Mouse (Mus musculus): ENCODE data around the gene Tjp2.
"Not testable (repeated sequence)": the region's sequence is repeated elsewhere in the genome, so short reads cannot be mapped to it uniquely, and the experiment has no call there.

The Tjp2 gene

DNA sequence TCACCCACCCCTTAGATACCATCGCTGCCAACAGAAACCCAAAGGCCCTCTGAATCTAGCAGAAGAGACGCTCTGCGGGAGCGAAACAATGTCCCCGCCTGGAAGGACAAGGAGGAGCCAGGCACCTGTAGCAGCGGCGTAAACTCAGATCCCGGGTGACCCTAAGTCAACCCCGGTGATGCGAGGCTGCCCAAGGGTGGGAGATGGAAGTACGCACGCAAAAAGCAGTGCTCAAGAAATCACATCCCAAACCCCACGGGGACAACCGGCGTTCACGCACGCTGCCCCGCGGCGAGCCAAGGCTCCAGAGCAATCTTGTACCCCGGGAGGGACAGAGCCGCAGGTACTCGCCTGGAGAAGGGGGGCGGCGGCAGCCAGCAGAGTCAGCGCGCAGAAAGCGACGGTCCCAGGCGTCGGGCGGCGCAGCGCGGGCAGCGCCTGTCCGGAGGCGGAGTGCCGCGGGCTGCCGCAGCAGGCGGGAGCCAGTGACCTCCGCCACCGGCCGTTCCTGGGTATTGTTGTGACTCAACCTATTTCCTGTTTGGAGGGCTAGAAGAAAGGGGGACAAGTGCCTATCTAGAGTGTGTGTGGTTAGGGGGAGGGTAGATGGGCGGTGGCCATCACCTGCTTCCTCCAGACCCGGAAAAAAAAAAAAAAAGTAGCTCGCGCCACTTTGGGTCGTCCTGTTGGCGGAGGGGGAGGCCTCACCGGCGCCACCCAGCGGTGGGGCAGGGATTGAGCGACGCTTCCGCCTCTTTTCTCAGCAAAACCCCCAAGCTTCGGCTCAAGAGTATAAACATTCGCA lies at the start of gene Tjp2:
Gene Tjp2, minus strand, starts transcription at position 531 of the 805 bp plus-strand sequence.
- DNase-seq: peak; percentile 9

DNA sequence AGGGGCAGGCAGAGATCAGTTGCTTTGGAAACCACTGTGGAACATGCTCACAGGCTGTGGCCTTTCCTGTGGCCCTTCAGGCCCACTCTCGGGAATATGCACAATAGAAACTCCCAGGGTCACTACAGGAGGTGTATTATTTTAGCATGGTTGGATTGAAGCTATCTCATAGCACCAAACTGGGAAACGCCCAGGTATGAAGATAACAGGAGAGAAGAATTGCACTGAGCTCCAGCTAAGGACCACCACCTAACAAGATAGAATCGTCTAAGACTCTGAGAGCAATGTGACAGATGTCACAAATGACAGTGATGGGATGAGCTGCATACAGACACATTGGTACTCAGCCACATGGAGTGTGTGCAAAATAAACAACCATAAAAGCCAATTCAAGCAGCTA lies 49.5 kb upstream of the Tjp2 start:
- no peak for DNase-seq

DNA sequence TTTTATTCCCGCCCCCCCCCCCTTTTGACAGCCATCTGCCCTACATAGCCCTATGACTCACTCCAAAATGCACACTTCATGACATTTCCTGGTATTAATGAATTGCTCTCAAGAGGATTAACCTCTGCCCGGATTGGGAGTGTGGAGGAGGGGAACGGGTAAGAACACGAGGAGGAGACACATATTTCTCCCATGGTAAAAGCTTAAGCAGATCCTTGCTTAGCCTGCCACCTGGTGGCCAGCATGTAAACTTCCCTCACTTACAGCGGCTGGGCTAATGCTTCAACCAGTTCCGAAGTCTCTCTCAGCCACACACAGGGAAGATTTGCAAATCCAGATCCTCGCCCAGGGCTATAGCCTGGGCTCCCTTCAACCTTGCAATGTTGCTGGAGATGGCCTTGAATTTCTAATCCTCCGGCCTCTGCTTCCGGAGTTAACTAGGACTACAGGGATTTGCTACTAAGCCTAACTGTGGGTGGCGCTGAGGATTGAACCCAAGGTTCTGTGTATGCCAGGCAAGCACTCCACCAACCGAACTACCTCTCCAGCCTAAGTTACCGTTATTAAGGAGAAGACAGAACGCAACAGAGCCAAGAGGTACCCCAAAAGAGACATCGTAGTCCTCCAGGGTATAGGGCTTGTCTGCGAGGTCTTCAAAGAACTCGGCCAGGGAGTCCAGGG lies 47.1 kb upstream of the Tjp2 start:
- DNase-seq: peak; percentile 76

DNA sequence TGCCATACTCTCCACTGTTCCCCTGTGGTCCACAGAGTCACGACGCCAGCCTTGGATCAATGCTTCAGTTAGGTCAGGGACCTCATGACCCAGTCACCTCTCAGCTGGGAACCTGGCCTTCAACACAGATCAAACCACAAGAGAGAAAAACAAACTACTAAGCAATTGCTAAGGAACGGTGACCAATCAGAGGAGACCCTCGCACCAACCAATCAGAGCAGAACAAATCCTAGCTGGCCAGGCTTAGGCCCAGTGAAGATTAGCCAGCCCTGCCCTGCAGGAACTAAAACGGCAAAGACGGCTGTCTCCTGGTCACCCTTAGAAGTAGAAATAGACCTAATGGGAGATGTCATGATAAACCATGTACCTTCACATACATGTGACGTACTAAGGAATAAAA lies 46.5 kb upstream of the Tjp2 start:
- no peak for DNase-seq

DNA sequence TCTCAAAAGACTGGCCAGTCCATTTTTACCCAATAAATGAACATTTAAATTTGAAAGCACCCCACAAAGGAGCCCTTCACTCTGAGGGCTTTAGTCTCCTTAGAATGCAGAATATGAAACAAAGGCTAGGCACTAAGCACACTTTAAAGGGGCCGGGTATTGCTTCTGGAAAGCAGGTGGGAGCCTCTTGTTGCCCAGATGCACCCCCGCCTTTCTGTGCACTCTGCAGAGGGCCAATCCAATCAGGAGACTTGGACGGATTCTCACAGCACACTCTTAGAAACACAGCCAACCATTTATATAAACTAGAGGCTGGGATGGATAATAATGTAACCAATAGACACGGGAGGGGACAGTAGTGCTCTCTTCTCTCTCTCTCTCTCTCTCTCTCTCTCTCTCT lies 43.7 kb upstream of the Tjp2 start:
- no peak for DNase-seq

DNA sequence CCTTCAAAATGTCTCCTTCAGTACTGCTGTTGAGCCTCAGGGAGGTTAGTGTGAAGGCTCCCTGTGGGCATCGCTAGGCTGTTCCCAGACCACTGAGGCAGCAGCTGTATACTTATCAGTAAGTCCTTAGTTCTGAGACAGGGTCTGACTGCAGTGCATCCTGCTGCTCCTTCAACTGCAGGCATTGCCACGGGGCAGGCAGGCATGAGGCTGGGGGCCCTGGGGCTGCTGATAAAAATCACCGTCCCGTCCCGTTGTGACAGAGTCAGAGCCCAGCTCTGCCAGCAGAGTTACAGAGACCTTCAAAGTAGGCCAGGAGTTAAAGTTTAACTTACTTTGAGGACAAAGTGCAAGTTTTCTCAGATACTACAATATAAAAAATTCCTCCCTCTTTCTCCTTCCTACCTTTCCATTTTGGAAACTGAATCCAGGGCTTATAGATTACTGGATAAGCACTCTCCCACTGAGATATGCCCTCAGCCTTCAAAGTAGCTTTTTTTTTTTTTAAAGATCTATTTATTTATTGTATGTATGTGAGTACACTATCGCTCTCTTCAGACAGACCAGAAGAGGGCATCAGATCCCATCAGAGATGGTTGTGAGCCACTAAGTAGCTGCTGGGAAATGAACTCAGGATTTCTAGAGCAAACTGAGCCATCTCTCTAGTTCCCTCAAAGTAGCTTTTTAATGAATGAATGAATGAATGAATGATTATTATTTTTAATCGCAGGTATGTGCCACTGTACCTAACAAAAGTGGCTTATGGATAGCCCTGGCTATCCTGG lies 41.4 kb upstream of the Tjp2 start:
- DNase-seq: no peak

DNA sequence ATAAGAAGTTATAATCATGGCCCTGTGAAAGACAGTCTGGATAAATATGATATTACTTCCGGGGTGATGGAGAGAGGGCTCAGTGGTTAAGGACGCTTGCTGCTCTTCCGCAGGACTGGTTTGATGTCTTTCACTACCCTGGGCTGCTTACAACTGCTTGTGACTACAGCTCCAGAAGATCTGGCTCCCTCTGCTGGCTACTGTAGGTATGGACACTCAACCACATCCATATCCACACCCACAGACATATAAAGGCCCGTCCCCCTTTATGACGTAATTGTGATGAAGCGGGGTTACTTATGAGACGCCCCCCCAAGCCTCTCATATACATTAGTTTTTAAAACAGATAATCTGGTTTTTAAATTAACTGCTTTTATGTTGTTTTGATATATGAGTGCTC lies 40.2 kb upstream of the Tjp2 start:
- peak; percentile 74 for DNase-seq

DNA sequence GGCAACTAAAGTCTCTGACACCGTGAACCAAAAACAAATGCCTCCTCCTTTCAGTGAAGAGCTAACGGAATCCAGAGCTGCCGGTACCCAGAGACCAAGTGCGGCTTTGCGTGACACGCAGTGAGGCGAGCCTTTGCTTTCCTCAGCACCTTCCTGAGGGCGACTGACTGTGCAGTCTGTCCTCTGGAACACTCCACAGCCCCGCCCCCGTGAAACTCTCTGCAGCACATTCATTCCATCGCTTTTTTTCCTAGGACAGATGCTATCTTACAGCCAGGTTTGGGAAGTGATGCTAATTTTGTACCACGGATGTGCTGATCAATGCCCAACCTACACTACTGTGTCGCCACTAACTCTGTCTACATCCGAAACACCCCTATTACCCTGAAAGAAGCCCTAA lies 37.9 kb upstream of the Tjp2 start:
- no peak for DNase-seq

DNA sequence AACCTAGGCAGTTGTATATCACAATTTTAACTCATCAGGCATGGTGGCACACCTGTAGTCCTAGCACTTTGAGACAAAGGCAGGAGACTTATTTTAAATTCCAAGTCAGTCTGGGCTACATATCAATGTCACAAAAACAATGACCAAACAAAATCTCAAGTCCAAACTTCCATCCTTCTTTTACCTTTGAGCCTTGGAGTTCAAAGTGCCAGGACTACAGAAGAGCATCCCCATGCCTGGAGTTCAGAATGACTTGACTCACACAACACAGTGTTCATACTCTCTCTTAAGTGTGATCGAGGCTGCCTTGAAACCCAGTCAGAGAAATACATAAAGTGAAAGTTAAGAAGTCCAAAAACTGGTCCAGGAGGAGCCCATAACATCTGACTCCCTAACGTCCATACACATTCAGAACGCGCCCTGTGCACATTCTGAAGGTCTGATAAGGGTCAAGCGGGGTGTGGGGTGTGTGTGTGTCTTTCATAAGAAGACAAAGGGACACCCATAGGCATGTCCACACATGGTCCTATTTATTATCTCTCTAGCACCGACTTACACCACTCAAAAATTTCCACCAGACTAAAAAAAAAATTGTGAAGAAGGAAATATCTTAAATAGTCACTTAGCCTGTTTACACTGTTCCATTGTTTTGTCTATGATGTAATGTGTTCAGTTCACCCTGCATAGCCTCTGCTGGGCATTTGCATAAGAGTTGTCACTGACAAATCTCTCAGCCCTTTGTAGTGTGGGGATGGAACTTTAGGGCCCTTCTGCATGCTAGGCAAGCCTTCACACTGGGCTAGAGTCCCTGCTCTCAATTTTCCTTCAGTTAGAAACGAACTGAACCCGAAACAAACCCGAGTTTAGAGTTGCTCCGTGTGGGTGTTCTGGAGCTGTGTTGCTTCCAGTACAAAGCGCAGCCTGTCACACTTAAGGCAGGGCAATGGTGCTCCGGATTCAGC lies 34.8 kb upstream of the Tjp2 start:
- no peak for DNase-seq

DNA sequence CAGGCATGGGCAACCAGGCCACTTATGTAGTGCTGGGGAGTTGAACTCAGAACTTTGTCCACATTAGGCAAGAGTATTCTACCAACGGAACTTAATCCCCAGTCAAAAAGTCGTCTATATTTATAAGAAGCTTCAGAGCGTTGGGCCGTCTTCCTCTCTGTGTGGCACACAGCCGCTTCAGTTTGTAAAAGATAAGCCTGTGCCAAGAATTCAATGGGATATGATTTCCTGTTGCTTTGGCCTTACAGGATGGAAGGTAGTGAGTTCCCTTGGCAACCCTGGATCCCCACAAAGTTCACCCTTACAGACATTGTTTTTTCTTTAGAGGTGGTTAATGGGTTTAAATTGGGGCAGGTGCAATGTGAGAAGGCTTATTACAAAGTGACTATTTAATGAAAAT lies 33.5 kb upstream of the Tjp2 start:
- DNase-seq: no peak

DNA sequence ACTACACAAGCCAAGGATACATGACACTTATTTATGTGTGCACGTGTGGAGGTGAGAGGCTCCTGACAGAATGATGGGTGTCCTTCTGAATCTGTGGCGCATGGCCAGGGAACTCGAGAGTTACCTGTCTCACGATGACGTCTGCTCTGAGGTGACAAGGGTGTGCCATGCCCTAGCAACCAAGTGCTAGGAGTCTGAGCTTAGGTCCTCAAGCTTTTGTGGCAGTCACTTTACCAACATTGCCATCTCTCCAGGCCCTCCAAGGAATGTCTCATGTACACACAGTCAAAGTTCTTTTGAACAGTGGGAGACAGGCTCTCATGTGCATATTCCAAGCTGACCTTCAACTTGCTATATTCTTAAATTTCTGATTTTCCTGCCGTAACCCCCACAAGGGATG lies 33.1 kb upstream of the Tjp2 start:
- DNase-seq: no peak

DNA sequence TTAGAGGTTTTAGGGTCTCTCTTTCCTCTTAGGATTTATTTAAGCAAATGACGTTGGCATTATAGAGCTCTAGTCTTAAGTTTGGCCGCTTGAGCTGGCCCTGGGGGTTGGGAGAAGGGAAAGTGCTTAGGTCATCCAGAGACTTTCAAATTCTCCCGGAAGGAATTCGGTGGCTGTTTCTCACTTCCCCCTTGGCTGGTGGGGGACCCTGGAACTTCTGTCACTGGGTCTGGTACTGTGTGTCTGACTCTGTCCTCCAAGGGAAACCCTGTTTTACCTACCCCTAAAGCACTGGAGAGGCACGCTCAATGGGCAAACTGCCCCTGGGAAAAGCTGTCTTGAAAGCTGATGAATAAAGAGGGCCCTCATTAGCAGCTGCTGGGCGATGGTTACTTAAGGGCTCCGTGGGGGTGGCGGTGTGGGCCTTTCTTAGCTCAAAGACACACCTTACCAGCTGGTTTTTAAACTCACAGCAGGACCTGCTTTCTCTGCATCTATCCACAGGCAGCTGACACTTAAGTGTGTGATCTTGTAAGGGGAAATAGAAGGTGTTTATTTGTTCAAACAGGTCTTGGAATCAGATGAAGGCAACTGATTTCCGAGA lies 28.9 kb upstream of the Tjp2 start:
- DNase-seq: no peak

DNA sequence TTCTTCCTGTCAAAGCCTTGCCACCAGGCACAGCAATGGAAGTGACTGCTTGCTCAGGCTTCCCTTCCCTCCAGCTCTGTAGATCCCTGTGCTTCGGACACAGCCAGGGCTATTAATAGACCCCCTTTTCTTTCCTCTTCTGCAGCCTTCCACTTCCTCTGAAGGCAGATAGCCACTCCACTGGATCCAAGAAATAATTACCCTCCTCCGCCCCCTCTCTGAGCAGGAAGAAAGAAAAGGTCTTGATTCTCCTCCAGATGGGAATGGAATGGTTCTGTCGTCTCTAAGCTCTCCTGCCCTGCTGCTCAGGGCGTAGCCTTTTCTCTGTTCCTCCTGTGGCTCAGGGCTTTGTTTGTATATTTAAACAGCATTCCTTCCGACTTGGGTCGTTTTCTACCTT lies 27.0 kb upstream of the Tjp2 start:
- DNase-seq: no peak

DNA sequence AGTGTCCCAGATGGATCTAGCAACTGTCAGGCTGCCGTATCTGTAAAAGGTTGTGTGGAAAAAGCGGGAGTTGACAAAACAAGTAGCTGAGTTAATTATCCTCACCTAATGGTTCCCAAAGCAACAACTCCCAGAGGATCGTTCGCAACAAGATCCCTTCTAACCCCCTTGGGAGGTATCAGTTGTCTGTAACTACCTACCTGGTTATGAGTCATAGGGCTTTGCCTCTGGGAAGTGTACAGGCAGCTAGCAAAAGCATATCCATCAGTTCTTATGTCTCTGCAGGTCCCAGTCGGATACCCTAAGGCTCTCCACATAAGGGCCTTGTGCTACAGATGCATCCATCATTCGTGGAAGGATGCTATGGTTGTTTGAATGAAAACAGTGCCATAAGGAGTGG lies 18.5 kb upstream of the Tjp2 start:
- no peak for DNase-seq

DNA sequence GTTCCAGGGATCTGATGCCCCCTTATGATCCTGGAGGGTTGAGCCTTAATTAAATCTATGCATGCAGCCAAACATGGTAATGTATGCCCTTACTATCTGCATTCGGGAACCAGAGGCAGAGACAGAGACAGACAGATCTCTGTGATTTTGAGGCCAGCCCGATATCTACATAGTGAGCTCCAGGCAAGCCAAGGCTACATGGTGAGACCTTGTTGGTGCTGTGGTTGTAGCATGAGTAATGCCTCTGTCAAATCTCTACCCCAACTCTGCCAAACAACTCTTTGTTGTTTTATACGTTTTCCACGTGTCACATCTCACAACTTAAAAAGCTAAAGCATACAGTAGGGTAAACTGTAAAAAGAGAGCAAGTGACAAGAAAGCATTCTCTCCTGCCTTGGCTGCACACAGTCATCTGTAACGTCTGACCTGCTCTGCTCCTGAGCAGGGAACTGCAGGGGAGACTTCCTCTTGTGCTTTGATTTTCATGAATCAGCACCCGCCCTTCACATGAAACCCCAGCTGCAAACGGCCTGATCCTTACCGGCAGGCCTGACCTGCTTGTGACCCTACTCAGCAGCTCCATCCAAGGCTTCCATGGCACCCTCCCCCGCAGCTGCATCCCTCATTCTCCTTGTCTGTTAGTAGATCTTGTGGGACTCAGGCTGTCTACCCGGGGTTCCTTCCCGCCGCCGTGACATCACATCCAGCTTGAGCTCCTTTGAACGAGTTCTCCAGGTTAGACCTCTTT lies 17.1 kb upstream of the Tjp2 start:
- DNase-seq: no peak

DNA sequence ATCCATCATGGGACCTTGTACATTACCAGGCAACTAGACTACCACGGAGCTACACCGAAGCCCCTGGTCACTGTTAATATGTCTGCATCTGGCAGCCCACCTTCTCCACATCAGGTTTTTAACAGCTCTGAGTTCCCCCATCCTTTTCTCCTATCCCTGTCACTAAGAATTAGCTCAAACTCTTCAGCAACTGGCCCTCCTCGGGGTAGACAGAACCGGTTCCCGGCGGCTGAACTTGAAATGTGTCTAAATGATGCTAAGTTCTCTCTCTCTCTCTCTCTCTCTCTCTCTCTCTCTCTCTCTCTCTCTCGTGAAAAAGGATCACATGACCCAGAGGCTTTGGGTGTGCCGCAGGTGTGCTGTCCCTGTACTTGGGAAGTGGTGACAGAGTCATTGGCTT lies 16.4 kb upstream of the Tjp2 start:
- DNase-seq: no peak

DNA sequence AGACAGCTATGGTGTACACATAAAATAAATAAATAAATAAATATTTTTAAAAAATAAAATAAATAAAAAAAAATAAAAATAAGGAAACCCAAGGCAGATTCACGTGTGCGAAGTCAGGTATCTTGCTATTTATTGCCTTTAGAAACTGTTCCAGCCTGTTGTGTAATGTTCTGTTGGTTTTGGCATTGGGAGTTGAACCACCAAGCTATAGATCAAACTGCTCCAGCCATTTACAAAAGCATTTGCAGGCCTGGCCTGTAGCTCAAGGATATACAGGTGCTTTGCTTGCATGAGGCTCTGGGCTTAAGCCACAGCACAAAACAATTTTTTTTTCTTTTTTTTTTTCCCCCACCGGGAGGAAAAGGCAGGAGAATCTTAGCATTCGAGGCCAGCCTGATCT lies 13.2 kb upstream of the Tjp2 start:
- no peak for DNase-seq

DNA sequence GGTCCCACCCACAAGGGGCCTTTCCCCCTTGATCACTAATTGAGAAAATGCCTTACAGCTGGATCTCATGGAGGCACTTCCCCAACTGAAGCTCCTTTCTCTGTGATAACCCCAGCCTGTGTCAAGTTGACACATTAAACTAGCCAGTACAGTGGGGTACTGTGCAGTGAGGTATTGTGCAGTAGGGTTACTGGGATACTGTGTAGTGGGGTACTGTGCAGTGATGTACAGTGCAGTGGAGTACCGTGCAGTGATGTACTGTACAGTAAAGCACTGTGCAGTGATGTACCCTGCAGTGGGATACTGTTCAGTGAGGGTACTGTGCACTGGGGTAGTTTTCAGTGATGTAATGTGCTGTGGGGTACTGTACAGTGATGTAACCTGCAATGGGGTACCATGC lies 7.5 kb upstream of the Tjp2 start:
- not testable (repeated sequence) for DNase-seq

DNA sequence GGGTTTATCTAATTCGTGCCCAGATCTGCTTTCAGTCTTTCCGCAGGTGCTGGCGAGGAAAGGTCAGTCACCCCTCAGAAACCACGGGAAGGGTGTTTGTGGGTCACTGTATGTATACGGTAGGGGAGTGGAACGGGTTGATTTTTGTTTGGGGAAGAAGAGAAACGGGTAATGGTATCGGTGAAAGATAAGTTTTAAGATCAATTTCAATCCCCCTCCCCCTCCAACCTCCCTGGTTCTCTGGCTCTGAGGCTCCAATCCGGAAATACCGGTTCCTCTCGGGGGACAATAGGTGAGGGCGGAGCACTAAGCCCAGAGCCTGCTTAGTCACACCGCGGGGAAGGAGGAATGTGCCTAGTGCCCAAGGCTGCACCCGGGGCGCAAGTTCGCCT lies 471 bp upstream of the Tjp2 start:
- DNase-seq: no peak

DNA sequence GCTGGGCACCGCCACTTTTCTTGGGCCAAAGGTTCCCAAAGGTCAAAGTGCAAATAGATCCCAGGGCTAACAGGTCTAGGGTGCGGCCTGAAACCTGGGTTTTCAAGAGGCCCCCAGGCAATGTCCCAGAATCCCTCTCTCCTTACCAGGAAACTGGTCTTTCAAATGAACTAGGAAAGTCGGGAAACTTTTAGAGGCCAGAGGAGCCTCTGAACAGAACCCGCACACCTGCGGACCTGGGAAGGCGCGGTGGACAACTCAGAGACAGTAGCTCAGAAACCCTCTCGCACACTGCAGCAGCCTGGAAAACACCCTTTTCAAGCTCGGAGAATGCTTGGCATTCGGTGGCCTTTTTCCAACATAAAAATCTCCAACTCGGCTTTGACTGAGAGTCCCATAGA lies 979 bp downstream of the Tjp2 start:
- no peak for DNase-seq

DNA sequence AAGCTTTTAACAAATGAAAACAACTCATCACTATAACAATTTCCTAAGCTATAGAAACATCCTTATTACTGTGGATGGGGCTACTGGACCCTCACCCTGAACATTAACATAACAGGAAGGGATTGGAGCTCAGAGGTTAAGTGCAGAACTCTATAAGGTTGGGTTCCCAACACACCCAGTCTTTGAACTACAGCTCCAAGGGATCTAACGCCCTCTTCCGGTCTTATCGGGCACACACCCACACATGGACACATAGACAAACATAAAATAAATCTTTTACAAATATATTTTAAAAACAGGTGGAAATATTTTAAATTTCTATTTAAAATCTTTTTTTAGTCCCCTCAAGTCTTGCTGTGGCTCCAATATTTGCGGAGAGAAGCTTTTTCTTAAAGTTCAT lies 3.4 kb downstream of the Tjp2 start:
- DNase-seq: no peak

All from cerebellum, adult 9-11 months (tissue).